Mouse (Mus musculus): ENCODE measurements at regions not wholly inside any gene's neighbourhood (a gene's known extent, or its start where the extent isn't known, plus 50 kb on each side); places are given as distances from the start of the nearest gene placed in this dataset.

GRCm38 (mm10) chr7:129441085-129441617, 150.5 kb upstream of the Wdr11 start:
- no peak for DNase-seq (ENCODE audit: extremely low spot score in 1 of 2, low spot score in 1 of 2)

GRCm38 (mm10) chr7:129469496-129469895, 122.2 kb upstream of the Wdr11 start:
- peak in 1 of 2 experiments; percentile 8 for DNase-seq (ENCODE audit: extremely low spot score in 1 of 2, low spot score in 1 of 2)

- no peak for DNase-seq (ENCODE audit: extremely low spot score in 1 of 2, low spot score in 1 of 2)
These were observed 107.9 kb upstream of the Wdr11 start for GRCm38 (mm10) chr7:129483736-129484135.

DNA sequence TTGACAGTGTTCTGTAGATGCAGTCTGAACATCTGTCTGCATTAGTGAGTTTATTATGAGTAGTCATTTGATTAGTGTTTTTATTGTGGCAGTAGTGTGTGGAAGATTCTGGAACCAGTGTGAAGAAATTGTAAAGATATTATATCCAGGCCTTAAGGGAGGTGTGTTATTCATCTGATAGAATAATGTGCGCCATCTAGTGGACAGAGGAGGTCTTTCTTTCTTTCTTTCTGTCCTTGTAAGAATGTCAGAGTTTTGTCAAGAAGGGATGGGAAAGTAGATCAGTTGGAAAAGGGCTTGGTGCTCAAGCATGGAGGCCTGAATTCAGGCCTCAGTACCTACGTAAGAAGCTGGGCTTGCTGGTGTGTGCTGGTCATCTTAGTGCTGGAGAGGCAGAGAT, 84.8 kb upstream of the Wdr11 start:
- no peak for DNase-seq (ENCODE audit: extremely low spot score in 1 of 2, low spot score in 1 of 2)

DNA sequence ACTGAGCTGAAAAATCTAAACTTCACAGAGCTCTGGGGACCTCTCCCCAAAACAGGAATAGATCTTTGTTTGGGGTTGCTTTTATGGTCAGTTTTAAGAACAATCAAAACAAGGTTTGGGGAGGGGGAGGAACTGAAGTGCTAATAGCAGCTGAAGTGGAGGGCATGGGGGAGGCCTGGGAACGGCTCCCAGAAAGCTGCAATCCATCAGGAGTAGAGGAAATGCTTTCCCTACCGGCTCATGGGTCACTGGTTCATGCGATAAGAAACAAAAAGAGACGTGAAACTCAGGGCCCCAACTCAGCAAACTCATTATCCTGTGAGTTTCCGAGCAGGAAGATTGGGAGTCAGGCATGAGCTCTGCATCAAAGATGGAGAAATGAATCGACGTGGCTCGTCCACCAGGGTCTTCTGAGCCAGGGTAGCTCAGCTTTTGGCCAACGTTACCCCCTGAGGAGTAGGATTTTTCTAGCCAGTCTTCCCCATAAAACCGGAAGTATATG, 82.0 kb upstream of the Wdr11 start:
- no peak for DNase-seq (ENCODE audit: extremely low spot score in 1 of 2, low spot score in 1 of 2)

GRCm38 (mm10) chr7:129514619-129515018, 77.0 kb upstream of the Wdr11 start:
- DNase-seq (ENCODE audit: extremely low spot score in 1 of 2, low spot score in 1 of 2): no peak

GRCm38 (mm10) chr7:129524369-129524915, 67.2 kb upstream of the Wdr11 start:
- no peak for DNase-seq (ENCODE audit: extremely low spot score in 1 of 2, low spot score in 1 of 2)

- DNase-seq (ENCODE audit: extremely low spot score in 1 of 2, low spot score in 1 of 2): no peak
These were observed 65.7 kb upstream of the Wdr11 start for GRCm38 (mm10) chr7:129525985-129526384.

DNA sequence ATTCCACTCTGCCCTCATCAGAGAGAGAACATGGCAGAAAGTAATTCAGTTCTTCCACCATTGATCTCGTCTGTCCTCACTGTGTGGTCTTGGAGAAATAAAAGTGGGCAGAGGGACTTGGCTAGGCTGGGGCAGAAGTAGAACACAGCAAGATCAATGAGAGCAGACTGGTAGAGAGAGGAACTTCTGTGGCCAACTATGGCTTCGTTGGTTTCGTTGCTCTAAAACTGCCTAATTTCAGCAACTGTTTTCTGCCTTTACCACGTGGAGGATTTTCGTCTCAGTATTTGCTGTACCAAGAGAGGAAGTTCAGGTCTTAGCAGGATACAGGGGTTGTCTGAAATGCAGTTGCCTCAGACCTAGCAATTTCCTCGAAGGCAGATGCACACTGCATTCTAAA, 63.4 kb upstream of the Wdr11 start:
- DNase-seq (ENCODE audit: extremely low spot score in 1 of 2, low spot score in 1 of 2): no peak

DNA sequence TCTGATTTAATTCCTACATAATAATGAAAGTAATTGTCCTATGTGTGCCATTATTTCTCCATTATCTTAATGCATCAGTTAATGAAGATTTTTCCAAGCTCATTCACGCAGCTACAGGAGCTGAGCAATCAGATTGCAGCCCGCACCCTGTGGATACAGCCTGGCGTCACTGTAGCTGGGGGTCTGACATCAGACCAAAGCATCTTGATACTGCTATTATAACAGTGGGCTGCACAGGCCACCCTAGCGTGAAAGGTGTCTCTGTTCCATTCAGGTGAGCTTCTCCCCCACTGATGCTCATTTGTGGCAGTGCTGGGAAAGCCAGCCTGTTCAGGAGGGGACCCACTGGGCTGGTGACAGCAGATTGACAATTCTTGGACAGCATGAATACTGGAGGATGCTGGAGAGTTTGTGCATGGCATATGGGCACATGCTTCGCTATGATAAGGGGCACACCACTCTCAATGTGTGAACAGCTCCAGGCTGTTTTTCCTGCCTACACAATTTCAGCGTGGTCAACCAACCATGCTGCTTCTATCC, 58.2 kb upstream of the Wdr11 start:
- DNase-seq (ENCODE audit: extremely low spot score in 1 of 2, low spot score in 1 of 2): no peak

All from layer of hippocampus, postnatal 25 days (tissue).